Mouse (Mus musculus) layer of hippocampus, postnatal 10 days (tissue): ENCODE results near the gene Rad52. TPM values are rescaled to one million over a fixed set of nuclear protein-coding genes. Genes with fewer than 3 reads are reported as not detected.

Experiments used
- DNase-seq, 2 experiments: peaks; one replicate each; pipeline ENCODE4 v3.0.0; 2021; ENCODE audit warnings: low spot score in 2 of 2
- long read RNA-seq: library from polyadenylated mRNA; stranded (forward); transcript quantifications from one replicate; pipeline ENCODE4 v2.0.0, GENCODE M21; 2023
- total RNA-seq, 2 experiments: library from RNA; stranded (reverse); gene quantifications; 2 replicates each; pipeline ENCODE4 v1.2.3; 2021

Gene Rad52
- 10 to 100 TPM; 26.0 to 29.8 TPM for total RNA-seq
- long read RNA-seq, partial matches to known transcripts: 2 of 17 reads
- long read RNA-seq, other reads (novel, unspliced or antisense): 13 of 17 reads

GRCm38 (mm10) chr6:119902204-119903080, at the start of gene Rad52:
Gene Rad52, plus strand, starts transcription at chr6:119902698.
- peak; percentile 86 to 89 for DNase-seq

GRCm38 (mm10) chr6:119854156-119854555, 48.3 kb upstream of the Rad52 start:
- no peak for DNase-seq

GRCm38 (mm10) chr6:119855471-119855870, 47.0 kb upstream of the Rad52 start:
- DNase-seq: no peak

GRCm38 (mm10) chr6:119860236-119860635, 42.3 kb upstream of the Rad52 start:
- no peak for DNase-seq

GRCm38 (mm10) chr6:119861519-119861918, 41.0 kb upstream of the Rad52 start:
- DNase-seq: no peak

GRCm38 (mm10) chr6:119864341-119865034, 38.0 kb upstream of the Rad52 start:
- peak; percentile 91 for DNase-seq

GRCm38 (mm10) chr6:119883151-119883550, 19.3 kb upstream of the Rad52 start:
- no peak for DNase-seq

- DNase-seq: no peak
These were observed 9.8 kb upstream of the Rad52 start for GRCm38 (mm10) chr6:119892711-119893110.

GRCm38 (mm10) chr6:119903081-119903789, 737 bp downstream of the Rad52 start:
- no peak for DNase-seq

- no peak for DNase-seq
These were observed 3.0 kb downstream of the Rad52 start for GRCm38 (mm10) chr6:119905461-119905860.

GRCm38 (mm10) chr6:119912046-119912445, 9.5 kb downstream of the Rad52 start:
- no peak for DNase-seq

GRCm38 (mm10) chr6:119915710-119916109, 13.2 kb downstream of the Rad52 start:
- DNase-seq: no peak

GRCm38 (mm10) chr6:119918561-119919181, 16.2 kb downstream of the Rad52 start:
- DNase-seq: no peak

- no peak for DNase-seq
These were observed 19.6 kb downstream of the Rad52 start for GRCm38 (mm10) chr6:119922136-119922535.

GRCm38 (mm10) chr6:119922544-119922943, 20.0 kb downstream of the Rad52 start:
- DNase-seq: no peak

GRCm38 (mm10) chr6:119924235-119925005, 21.9 kb downstream of the Rad52 start:
- DNase-seq: peak in 1 of 2 experiments; percentile 39
